Mouse (Mus musculus) testis, adult 2 months (tissue): ENCODE data around the gene 1700001J03Rik.

Source experiments
- CTCF ChIP-seq: fragments of 200-500 bp; IDR thresholded peaks from 2 replicates; pipeline ENCODE4 v1.5.1; 2012; ENCODE audit warnings: low read depth, mild to moderate bottlenecking, inconsistent platforms, low read length, moderate library complexity; ENCODE audit not compliant: control insufficient read depth, insufficient read depth, insufficient replicate concordance
- POLR2A ChIP-seq: fragments of 200-500 bp; IDR thresholded peaks from 2 replicates; pipeline ENCODE4 v1.6.1; 2012; ENCODE audit warnings: low read depth, mild to moderate bottlenecking, inconsistent platforms, low read length, moderate library complexity; ENCODE audit not compliant: control insufficient read depth

- TF ChIP-seq POLR2A (no peak), CTCF (no peak)
Observed at GRCm38 (mm10) chr5:146232056-146232675, 47.1 kb upstream of the 1700001J03Rik start.
